Mouse (Mus musculus) gastrocnemius, adult 2 months (tissue): ENCODE data around the gene Emc6. TPM values are rescaled to one million over a fixed set of nuclear protein-coding genes. Genes with fewer than 3 reads are reported as not detected.

Experiments used
- DNase-seq: peaks from one replicate; pipeline ENCODE4 v3.0.0; 2022
- H3K27ac ChIP-seq: fragments of 200-600 bp; 2 replicates; pipeline ENCODE4 v1.8.1; 2022; ENCODE audit warnings: mild to moderate bottlenecking
- H3K4me3 ChIP-seq: fragments of 200-600 bp; 2 replicates; pipeline ENCODE4 v1.8.1; 2022; ENCODE audit warnings: mild to moderate bottlenecking, moderate library complexity
- CTCF ChIP-seq: fragments of 200-600 bp; IDR thresholded peaks from 2 replicates; pipeline ENCODE4 v1.8.1; 2022; ENCODE audit warnings: antibody characterized with exemption, mild to moderate bottlenecking, moderate library complexity
- intact Hi-C: fragments of 180-260 bp; cut with DNase I; formaldehyde crosslinking; loops from one replicate; pipeline ENCODE4 v1.15.1; 2025
- total RNA-seq, 2 experiments: library from RNA; stranded (reverse); gene quantifications; 2 replicates each; pipeline ENCODE4 v1.2.3; 2021

The Emc6 gene
- total RNA-seq, 2 experiments from 2014 or later: 82.6 to 93.4 TPM

DNA sequence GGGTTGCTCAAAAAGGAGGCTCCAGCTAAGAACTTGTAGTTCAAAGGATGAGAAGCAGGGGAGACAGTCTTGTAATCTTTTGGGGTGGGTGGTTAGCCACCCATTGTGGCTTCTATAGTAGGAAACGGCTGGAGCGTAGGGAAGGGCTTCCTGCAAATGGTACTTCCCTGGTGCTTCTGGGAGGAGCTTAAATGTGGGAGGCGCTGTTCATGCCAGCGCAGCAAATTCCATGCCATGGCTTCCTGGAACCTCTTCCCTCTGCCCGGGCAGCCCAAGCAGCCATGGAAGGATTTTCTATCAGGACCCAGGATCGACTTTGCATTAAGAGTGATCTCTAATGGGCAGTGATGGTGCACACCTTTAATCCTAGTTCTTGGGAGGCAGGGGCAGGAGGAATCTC, 8.3 kb downstream of the Emc6 start:
- TF ChIP-seq CTCF: no peak
- DNase-seq: no peak
- Histone ChIP-seq H3K27ac (no peak overlapping the region), H3K4me3 (no peak overlapping the region)
- intact Hi-C loops: no loop called here

DNA sequence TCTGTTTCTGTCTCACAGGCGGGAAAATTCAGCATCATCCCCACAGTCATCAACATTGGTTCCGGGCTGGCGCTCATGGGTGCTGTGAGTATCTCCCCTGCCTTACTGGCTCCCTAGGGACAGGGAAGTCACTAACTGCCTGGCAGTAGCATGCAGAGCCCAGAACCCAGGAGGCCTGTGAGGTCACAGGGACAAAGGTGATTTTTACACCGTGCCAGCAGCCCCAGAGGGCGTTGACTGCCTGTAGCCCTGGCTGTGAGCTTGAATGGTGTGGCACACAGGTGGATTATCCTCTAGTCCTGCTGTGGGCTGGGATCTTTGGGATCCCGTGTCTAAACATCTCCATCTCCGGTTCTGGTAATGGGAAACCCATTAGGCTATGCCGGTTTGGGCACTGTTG, 8.8 kb downstream of the Emc6 start:
- H3K27ac ChIP-seq: no peak overlapping the region
- H3K4me3 ChIP-seq: no peak overlapping the region
- TF ChIP-seq CTCF: no peak
- intact Hi-C loops: no loop called here
- no peak for DNase-seq

DNA sequence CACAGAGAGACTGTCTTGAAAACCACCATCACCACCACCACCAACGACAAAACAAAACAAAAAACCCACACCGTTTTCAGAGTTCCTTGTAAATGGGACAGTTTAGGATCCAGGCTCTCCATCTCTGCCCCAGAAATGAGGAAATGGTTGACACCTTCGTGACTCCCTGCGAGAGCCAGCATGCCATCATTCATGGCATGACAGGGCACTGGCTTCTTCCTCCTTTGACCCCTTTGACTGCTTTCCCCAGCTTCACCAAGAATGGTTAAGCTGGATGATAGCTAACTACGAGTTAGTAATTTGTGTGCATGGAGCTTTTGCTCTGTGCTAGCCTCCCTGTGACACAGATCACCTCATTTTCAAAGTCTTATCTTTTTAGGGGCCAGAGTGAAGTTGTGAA, 14.6 kb downstream of the Emc6 start:
- Histone ChIP-seq H3K27ac (peak overlapping the region; percentile 92), H3K4me3 (no peak overlapping the region)
- intact Hi-C loops: no loop called here
- DNase-seq: no peak
- TF ChIP-seq CTCF: no peak

DNA sequence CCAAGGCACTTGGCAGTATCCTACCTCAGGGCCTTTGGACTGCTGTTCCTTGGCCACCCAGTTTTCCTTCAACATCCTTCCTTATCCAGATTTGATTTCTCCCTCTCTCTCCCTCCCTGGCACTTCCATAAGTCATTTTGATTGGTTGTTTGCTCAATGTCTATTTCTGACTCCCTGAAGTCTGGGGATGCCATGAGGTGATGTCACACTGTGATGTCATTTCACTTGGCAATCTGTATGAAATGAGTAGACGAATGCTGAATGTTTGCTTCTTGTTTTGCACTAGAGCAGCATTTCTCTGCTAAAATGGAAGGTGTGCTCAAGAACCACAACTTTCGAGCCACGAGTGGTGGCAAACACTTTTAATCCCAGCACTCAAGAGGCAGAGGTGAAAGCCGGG, 15.2 kb downstream of the Emc6 start:
- TF ChIP-seq CTCF: no peak
- H3K4me3 ChIP-seq: peak overlapping the region; percentile 82
- intact Hi-C loops: no loop called here
- no peak for DNase-seq
- H3K27ac ChIP-seq: peak overlapping the region; percentile 92

DNA sequence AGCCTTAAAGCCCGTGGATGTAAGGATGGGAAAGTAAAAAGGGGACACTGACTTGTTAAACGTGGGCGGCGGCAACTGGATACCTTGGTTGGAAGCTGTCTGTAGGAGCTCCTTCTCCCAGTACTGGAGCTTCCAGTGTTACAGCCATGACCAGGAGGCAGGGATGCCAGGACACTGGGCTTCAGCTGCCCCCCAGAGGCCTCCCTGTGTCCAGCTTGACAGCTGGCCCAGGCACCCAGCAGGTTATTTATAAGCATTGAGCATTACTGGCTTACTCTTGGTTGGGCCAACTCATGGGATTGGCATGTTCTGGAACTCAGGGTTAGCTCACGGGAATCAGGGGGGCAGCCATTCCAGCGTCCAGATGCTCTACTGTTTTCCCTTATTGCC, 16.0 kb downstream of the Emc6 start:
- DNase-seq: peak; percentile 89
- H3K27ac ChIP-seq: peak overlapping the region; percentile 92
- TF ChIP-seq CTCF: peak; percentile 56
- intact Hi-C loops: loop anchor here (1.0 kb wide), 2 partner anchors 15 to 23 kb away; partner anchors contain the start of gene Haspin
- peak overlapping the region; percentile 82 for H3K4me3 ChIP-seq

DNA sequence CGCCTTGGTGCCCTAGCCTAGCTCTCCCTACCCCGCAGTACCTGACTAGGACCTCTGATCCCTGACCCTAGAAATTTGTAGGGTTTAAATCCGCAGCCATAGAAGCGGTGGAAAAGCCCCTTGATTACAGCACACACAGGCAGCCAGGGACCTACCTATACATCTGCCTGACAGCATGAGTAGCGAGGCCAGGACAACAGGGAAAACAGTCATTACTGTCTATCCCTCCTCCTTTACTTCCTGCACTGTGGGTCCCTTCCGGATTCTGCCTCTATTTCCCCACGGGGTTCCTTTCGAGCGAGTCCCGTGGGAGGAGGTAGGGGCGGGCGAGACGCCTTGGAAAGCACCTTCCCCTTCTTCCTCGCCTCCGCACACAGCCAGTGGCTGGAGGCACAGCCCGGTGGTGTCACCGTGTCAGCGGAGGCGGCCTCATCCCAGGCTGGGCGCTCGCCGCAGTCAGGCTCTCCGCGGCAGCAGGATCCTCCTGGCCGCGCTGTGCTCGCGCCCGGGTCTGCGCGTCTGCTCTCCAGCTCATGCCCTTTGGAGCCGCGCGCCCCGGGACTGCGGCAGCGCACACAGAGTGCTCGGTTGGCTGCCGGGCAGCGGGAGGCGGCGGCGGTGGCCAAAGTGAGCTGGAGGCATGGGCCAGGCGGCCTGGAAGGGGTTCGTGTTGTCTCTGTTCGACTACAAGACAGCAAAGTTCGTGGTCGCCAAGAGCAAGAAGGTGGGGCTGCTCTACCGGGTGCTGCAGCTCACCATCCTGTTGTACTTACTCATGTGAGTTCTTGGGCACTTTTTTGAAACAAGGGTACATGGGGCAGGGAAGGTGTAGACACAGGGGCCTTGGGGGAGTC, 16.7 kb downstream of the Emc6 start, which contains the start of gene P2rx5:
Gene P2rx5, plus strand, starts transcription at position 465 of the 854 bp plus-strand sequence.
- peak within 1 kb of the TSS; percentile 82 for H3K4me3 ChIP-seq
- peak within 1 kb of the TSS; percentile 92 for H3K27ac ChIP-seq
- DNase-seq: peak; percentile 84
- intact Hi-C loops: loop anchor here (1.0 kb wide), 2 partner anchors 14 to 22 kb away; partner anchors contain the start of gene Haspin
- no peak for TF ChIP-seq CTCF

DNA sequence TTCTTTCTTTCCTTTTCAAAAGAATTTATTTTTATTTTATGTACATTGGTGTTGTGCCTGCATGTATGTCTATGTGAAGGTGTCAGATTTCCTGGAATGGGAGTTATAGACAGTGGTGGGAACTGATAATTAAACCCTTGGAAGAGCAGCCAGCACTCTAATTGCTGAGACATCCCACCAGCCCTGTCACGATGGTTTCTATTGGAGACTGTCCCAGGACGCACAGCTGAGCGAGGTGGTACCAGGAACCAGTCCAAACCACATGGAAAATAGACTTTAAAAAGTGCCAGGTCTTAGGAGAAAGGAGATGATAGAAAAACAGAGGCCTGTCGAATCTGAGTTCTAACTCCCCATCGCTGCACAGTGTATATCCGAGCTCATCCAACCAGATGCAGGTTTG, 21.8 kb downstream of the Emc6 start:
- intact Hi-C loops: no loop called here
- DNase-seq: no peak
- TF ChIP-seq CTCF: no peak
- H3K4me3 ChIP-seq: no peak overlapping the region
- no peak overlapping the region for H3K27ac ChIP-seq

DNA sequence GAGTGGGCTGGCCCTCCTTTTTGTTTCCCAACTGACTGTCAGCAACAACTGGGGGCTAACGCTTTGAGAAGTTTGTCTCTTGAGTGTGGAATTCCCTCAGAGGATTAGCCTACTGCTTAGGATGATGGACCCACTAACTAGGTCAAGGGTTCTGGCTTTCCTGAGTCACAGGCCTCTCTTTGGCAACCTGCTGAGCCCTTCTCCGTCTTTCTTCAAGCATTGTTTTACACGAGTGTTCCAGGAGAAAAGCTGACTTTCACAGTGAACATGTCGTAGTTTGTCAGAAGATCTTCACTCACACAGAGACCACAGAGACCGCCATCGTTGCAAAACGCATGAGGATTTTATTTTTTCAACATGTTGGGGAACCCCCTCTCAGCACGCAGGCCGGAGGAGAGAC, 28.6 kb downstream of the Emc6 start:
- Histone ChIP-seq H3K27ac (no peak overlapping the region), H3K4me3 (no peak overlapping the region)
- intact Hi-C loops: no loop called here
- no peak for TF ChIP-seq CTCF
- DNase-seq: no peak

DNA sequence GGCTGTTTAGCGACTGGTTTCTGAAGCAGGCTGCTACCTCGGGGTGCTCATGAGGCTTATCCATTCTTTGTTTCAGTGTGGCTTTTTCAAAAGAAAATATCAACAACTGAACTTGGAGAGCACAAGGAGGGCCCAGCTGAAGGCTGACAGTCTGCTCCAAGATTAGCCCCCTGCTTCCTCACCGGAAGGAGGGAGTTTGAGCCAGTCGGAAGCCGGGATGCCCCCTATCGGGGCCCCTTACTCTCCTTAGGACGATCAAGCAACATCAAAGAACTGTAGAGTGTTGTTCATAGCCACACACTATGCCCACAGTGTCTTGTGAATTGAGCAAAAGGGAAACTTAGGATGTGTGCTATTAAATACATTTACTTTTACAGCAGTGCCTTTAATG, 29.9 kb downstream of the Emc6 start:
- no peak for TF ChIP-seq CTCF
- intact Hi-C loops: loop anchor here (1.0 kb wide), 1 partner anchor 13 kb away; the partner anchor contains the start of gene P2rx5
- Histone ChIP-seq H3K4me3 (no peak overlapping the region), H3K27ac (peak overlapping the region; percentile 20; the same call in 1 of the 2 replicates)
- no peak for DNase-seq

DNA sequence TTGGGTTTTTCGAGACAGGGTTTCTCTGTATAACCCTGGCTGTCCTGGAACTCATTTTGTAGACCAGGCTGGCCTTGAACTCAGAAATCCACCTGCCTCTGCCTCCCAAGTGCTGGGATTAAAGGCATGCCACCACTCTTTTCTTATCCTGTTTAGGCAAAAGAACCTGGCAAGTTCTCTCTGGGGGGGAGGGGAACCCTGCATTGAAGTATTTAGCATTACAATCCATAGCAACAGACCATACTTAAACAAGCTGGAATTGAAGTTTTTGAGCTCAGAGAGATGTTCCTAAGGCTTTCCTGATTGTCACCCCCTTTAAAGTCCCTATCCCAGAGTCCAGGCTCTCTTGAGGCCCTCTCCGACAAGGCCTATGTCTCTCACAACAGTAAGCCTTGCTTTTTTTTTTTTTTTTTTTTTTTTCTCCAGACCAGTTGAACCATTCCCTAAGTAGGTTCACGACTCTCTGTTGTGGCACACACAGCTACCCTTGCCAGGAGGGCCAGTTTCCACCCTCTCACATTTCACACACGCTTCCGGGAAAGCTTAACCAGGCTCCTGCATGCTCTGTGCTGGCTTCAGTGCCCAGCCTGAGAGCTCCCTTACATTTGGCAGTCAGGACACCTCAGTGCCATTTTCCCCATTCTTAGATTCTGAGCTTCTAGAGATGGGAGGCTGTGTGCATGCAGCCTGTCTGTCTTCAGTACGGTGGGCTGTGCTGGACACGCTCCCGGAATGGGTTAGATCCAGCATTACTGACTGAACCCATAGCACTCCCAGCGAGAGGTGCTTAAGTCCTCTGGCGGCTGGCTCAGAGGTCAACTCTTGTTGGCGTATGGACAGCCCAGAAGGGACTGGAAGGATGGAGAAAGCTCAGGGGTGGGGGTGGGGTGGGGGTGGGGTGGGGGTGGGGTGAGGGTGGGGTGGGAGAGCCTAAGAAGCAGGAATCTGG, 30.5 kb downstream of the Emc6 start:
- peak overlapping the region; percentile 76 for H3K27ac ChIP-seq
- no peak overlapping the region for H3K4me3 ChIP-seq
- intact Hi-C loops: loop anchor here (1.0 kb wide), 1 partner anchor 14 kb away; the partner anchor contains the start of gene P2rx5
- TF ChIP-seq CTCF: no peak
- peak; percentile 82 for DNase-seq

DNA sequence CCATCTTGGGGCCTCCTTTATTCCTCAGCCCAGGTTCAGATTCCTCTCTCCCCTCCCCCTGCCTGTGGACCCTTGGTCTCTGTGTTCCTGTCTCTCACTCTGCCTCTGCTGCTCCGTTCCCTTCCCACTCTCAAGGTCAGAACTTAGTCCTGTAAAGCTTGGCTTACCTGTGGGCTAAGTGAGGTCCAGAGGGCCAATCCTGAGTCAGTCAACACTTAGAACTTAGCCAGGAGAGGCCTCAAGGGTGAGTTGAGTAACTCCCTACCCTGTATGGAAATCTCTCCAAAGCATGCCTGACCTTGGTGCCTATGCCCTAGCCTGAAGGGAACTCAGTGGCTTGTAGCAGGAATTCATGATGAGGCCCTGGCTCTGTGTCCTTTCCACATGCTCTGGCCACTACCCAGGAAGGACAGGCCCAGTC, 32.6 kb downstream of the Emc6 start:
- peak overlapping the region; percentile 66 for H3K27ac ChIP-seq
- intact Hi-C loops: no loop called here
- DNase-seq: peak; percentile 31
- TF ChIP-seq CTCF: no peak
- H3K4me3 ChIP-seq: no peak overlapping the region

DNA sequence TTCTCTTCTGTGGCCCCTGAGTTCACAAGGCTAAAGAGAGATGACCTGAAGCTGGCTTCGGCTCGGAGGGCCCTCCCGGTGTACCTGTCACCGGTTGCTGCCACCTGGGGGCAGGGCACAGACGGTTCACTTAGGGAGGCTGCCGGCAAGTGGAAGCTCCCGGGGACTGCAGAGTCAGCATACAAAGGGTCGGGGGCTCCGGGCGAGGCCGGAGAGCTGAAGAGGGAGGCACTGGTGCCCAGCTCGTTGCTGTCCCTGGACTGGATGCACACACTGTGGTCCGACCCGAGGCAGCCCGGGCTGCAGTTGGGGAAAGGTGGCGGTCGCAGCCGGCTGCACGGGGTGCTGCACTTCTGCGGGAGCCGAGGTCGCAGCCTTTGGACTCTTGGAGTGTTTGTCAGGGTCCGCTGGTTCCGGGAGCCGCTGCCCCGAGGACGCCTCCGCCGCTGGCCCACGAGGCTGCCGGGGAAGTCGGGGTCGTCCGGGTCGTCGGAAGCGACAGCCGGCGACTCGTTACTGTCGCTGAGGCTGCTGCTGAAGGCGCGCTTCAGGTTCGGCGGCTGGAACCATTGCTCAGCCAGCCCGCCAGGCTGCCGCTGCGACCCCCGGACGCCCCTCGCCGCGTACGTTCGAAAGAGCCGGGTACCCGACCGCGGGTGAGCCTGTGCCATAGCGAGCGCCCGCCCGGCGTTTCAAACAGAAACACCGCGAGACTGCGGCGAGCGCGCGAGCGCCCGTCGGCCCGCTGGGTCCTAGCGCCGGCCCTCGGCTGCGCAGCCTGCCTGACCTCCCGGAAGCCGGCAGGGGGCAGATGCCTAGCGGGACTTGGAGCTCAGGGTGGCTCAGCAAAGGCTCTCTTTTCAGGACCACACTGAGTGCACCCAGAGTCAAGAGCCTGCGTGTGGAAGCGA, 39.0 kb downstream of the Emc6 start, which contains the start of gene Haspin:
Gene Haspin, minus strand, starts transcription at position 704 of the 911 bp plus-strand sequence.
- H3K27ac ChIP-seq: peak within 1 kb of the TSS; percentile 67
- TF ChIP-seq CTCF: peak; percentile 7
- intact Hi-C loops: loop anchor here (1.0 to 5.0 kb wide), 3 partner anchors 22 to 139 kb away; partner anchors contain the start of genes Emc6, P2rx5 and Tax1bp3
- H3K4me3 ChIP-seq: peak within 1 kb of the TSS; percentile 83
- peak; percentile 95 for DNase-seq
